8 mouse cellular contexts compared by ENCODE assay signal in the genomic region with DNA sequence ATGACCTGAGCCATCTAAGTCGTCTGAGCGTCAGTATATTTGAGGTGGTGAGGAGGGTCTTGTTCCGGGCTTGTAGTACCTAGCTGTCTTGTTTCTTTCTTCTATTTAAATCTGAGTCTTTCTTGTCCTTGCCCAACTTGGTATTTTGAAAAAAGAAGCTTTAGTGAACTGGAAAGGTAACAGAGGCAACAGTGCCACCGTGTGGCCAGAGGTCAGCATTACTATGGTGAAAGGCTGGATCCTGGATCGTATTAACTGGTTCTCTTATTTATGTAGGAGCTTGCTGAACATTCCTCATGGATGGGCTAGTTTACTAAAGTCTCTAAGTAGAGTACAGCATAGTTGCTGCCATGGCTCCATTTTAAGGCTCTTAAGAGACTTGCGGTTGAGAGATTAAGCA. TPM values are rescaled to one million over a fixed set of nuclear protein-coding genes. Genes with fewer than 3 reads are reported as not detected.
DNase-seq lines count a peak whose midpoint lies in the region; ATAC-seq lines count a peak whose summit lies in the region.

No protein-coding gene starts in this region.

- H3K4me2 ChIP-seq in heart, embryonic 12.5 days: no peak overlapping the region

- 0 out of 2 replicates have a peak, but pooled peaks cover 2% of the 10 kb centered on the region for H3K9me3 ChIP-seq in heart, embryonic 12.5 days (replicated peaks)

- no peak overlapping the region for H3K9ac ChIP-seq in heart, embryonic 12.5 days

- 20% methylated on average over 6 of the region's 6 CpGs for WGBS in heart, embryonic 12.5 days

- no peak overlapping the region for H3K4me3 ChIP-seq in heart, embryonic 12.5 days

- intact Hi-C loops in gastrocnemius, postnatal 36 days (cut with DNase I): no loop called here

- no peak overlapping the region for H3K27ac ChIP-seq in heart, embryonic 12.5 days (ENCODE audit: poor library complexity, severe bottlenecking)

- no peak for ATAC-seq in heart, embryonic 12.5 days (ENCODE audit: insufficient number of reproducible peaks, low FRiP score)

- DNase-seq in heart, adult 18-20 months: peak; percentile 52 to 86
- DNase-seq in MN1 (ENCODE audit: low spot score): peak; percentile 75
- DNase-seq in cerebellum, adult 9-11 months: peak; percentile 40
- peak; percentile 35 to 64 for DNase-seq in gastrocnemius, postnatal 36 days
- peak; percentile 85 for DNase-seq in layer of hippocampus, postnatal 10 days (ENCODE audit: low spot score in 2 of 2)
- DNase-seq in lung, postnatal 4 days: peak; percentile 61 to 81
- DNase-seq in spleen, postnatal 4 days (ENCODE audit: low spot score in 2 of 2): peak; percentile 62 to 85

- H3K4me1 ChIP-seq in heart, embryonic 12.5 days (replicated peaks): no peaks in the 10 kb centered on the region

- no peaks in the 10 kb centered on the region for H3K36me3 ChIP-seq in heart, embryonic 12.5 days

- peaks cover 4% of the 10 kb centered on the region; the same call in 1 of the 2 replicates for H3K27me3 ChIP-seq in heart, embryonic 12.5 days (replicated peaks)

RNA-seq across cellular contexts. Expression of gene N4bp1, which starts 23.5 kb away (rescaled TPM):
- total RNA-seq in heart, adult 18-20 months (2021): 10 to 100 TPM; 16.9 to 17.0 TPM
- polyA plus RNA-seq in heart, embryonic 12.5 days (2016; fragmentation: Nextera tagmentation; extraction: Ambion mirVana): 8.5 and 9.7 TPM in 2 replicates
- total RNA-seq in gastrocnemius, postnatal 36 days (2021): 10 to 100 TPM; 15.0 to 16.1 TPM
- total RNA-seq in layer of hippocampus, postnatal 10 days (2021): 10 to 100 TPM; 25.9 to 27.0 TPM
